Mouse (Mus musculus): ENCODE results near the gene Myo1e.

Myo1e gene

GRCm38 (mm10) chr9:70422661-70423060 lies 215.5 kb downstream of the Myo1e start:
- no peak for DNase-seq

GRCm38 (mm10) chr9:70439959-70440358 lies 232.8 kb downstream of the Myo1e start:
- DNase-seq: no peak

- DNase-seq: no peak
Measured at GRCm38 (mm10) chr9:70449072-70449471, 241.9 kb downstream of the Myo1e start.
